Comparison of ENCODE assay signal across 8 mouse cellular contexts in genomic region chr19:5740320-5741317, GRCm38 (mm10). TPM values are rescaled to one million over a fixed set of nuclear protein-coding genes. Genes with fewer than 3 reads are reported as not detected.
DNase-seq lines count a peak whose midpoint lies in the region; ATAC-seq and TF ChIP-seq lines count a peak whose summit lies in the region.

Gene Ltbp3, plus strand, starts transcription at chr19:5740904.

- no peaks in the 10 kb centered on the region for H3K9me3 ChIP-seq in intestine, postnatal 0 days (ENCODE audit: control insufficient read depth)
- no peaks in the 10 kb centered on the region for H3K9me3 ChIP-seq in limb, embryonic 14.5 days (ENCODE audit: control insufficient read depth, low read length)
- no peaks in the 10 kb centered on the region for H3K9me3 ChIP-seq in neural tube, embryonic 11.5 days (ENCODE audit: control insufficient read depth, low read length)

- peaks cover 4% of the 10 kb centered on the region; the same call in 1 of the 2 replicates for H3K4me1 ChIP-seq in intestine, postnatal 0 days (replicated peaks; ENCODE audit: control insufficient read depth, insufficient read depth, low read length)
- peaks cover 44% of the 10 kb centered on the region for H3K4me1 ChIP-seq in limb, embryonic 14.5 days (ENCODE audit: control insufficient read depth, insufficient read depth, low read length)
- peaks cover 14% of the 10 kb centered on the region for H3K4me1 ChIP-seq in neural tube, embryonic 11.5 days (ENCODE audit: control insufficient read depth, insufficient read depth, low read length)

- WGBS in intestine, postnatal 0 days = 52% methylated on average over 14 of the region's 14 CpGs
- WGBS in limb, embryonic 14.5 days = 25% methylated on average over 10 of the region's 14 CpGs
- WGBS in neural tube, embryonic 11.5 days = 20% methylated on average over 13 of the region's 14 CpGs

- no peak for TF ChIP-seq POLR2A in limb, embryonic 14.5 days (IDR thresholded peaks at IDR 0.05; ENCODE audit: borderline replicate concordance, extremely low read depth, insufficient read depth, insufficient read length)

- peak within 1 kb of the TSS; percentile 71 for H3K9ac ChIP-seq in intestine, postnatal 0 days (ENCODE audit: low read depth, low read length)
- peak within 1 kb of the TSS; percentile 90 for H3K9ac ChIP-seq in limb, embryonic 14.5 days (ENCODE audit: low read depth, low read length, severe bottlenecking)
- H3K9ac ChIP-seq in neural tube, embryonic 11.5 days (ENCODE audit: low read length) = peak within 1 kb of the TSS; percentile 85

- H3K36me3 ChIP-seq in intestine, postnatal 0 days (ENCODE audit: control insufficient read depth, insufficient read depth) = peaks cover 7% of the 10 kb centered on the region; the same call in 1 of the 2 replicates
- H3K36me3 ChIP-seq in limb, embryonic 14.5 days (ENCODE audit: control insufficient read depth, insufficient read depth, low read length) = no peaks in the 10 kb centered on the region; the same call in 1 of the 2 replicates
- no peaks in the 10 kb centered on the region for H3K36me3 ChIP-seq in neural tube, embryonic 11.5 days (ENCODE audit: control insufficient read depth, insufficient read depth, low read length)

- no peak for ATAC-seq in cerebellum, adult (ENCODE audit: insufficient number of reproducible peaks, low FRiP score, low TSS enrichment)
- ATAC-seq in intestine, postnatal 0 days = peak; percentile 21; the same call in 1 of the 2 replicates
- ATAC-seq in limb, embryonic 14.5 days (ENCODE audit: low FRiP score, low read depth) = peak; percentile 69
- ATAC-seq in neural tube, embryonic 11.5 days (ENCODE audit: insufficient read depth, low FRiP score, low TSS enrichment) = no peak

- H3K4me2 ChIP-seq in intestine, postnatal 0 days (replicated peaks; ENCODE audit: low read depth) = peak within 1 kb of the TSS; percentile 88
- peak within 1 kb of the TSS; percentile 78 for H3K4me2 ChIP-seq in limb, embryonic 14.5 days (replicated peaks; ENCODE audit: low read depth, low read length, severe bottlenecking)
- peak within 1 kb of the TSS; percentile 98 for H3K4me2 ChIP-seq in neural tube, embryonic 11.5 days (ENCODE audit: low read depth)

- peak within 1 kb of the TSS; percentile 68 for H3K27ac ChIP-seq in intestine, postnatal 0 days (ENCODE audit: low read depth, low read length)
- peak within 1 kb of the TSS; percentile 96 for H3K27ac ChIP-seq in limb, embryonic 14.5 days (replicated peaks; ENCODE audit: low read depth, low read length)
- 0 out of 2 replicates have a peak within 1 kb of the TSS, but pooled peaks have one; percentile 17 for H3K27ac ChIP-seq in neural tube, embryonic 11.5 days (ENCODE audit: low read depth, low read length)

- TF ChIP-seq CTCF in intestine, postnatal 0 days (IDR thresholded peaks at IDR 0.05; ENCODE audit: low read depth) = no peak

- peak; percentile 69 for DNase-seq in cerebellum, adult 11 months
- peak; percentile 85 for DNase-seq in cerebellum, adult 9-11 months
- no peak for DNase-seq in gonadal fat pad, adult 2 months (ENCODE audit: low read depth)
- peak; percentile 79 for DNase-seq in limb, embryonic 14.5 days (ENCODE audit: low spot score)
- DNase-seq in neural tube, embryonic 11.5 days (ENCODE audit: low spot score) = no peak
- no peak for DNase-seq in thymus, postnatal 0 days (ENCODE audit: low spot score)

- H3K4me3 ChIP-seq in intestine, postnatal 0 days (ENCODE audit: low read depth, low read length) = peak within 1 kb of the TSS; percentile 59
- H3K4me3 ChIP-seq in limb, embryonic 14.5 days (replicated peaks; ENCODE audit: low read length) = peak within 1 kb of the TSS; percentile 89
- H3K4me3 ChIP-seq in neural tube, embryonic 11.5 days (ENCODE audit: low read depth, low read length) = peak within 1 kb of the TSS; percentile 61

- peaks cover 17% of the 10 kb centered on the region for H3K27me3 ChIP-seq in intestine, postnatal 0 days (replicated peaks; ENCODE audit: control insufficient read depth, insufficient read depth, low read length)
- peaks cover 5% of the 10 kb centered on the region; the same call in 1 of the 2 replicates for H3K27me3 ChIP-seq in limb, embryonic 14.5 days (ENCODE audit: control insufficient read depth, insufficient read depth, low read length)
- peaks cover 41% of the 10 kb centered on the region for H3K27me3 ChIP-seq in neural tube, embryonic 11.5 days (ENCODE audit: control insufficient read depth, insufficient read depth, low read length)

RNA-seq across cellular contexts. Expression of gene Ltbp3, which starts in this region (rescaled TPM):
- 186 and 257 TPM in 2 replicates for polyA plus RNA-seq in gonadal fat pad, adult 2 months (2012; rRNA removed)
- polyA plus RNA-seq in intestine, postnatal 0 days (2015; fragmentation: Nextera tagmentation; extraction: Ambion mirVana) = 11.9 and 15.6 TPM in 2 replicates
- polyA plus RNA-seq in limb, embryonic 14.5 days (2012; rRNA removed) = 341 and 441 TPM in 2 replicates
- 99.8 and 103 TPM in 2 replicates for polyA plus RNA-seq in limb, embryonic 14.5 days (2014; fragmentation: Nextera tagmentation; extraction: Ambion mirVana)
- polyA plus RNA-seq in neural tube, embryonic 11.5 days (2014; fragmentation: Nextera tagmentation; extraction: Ambion mirVana) = 5.2 and 9.7 TPM in 2 replicates
- polyA plus RNA-seq in thymus, postnatal 0 days (2015; fragmentation: Nextera tagmentation; extraction: Ambion mirVana) = 9.7 and 10.2 TPM in 2 replicates

Comparison
In these comparisons a context has a peak if more than half of its experiments do, and no peak if none do; other contexts are left out.
1. DNase-seq: peak in cerebellum, adult 11 months (single experiment), cerebellum, adult 9-11 months (single experiment) and limb, embryonic 14.5 days (single experiment); none in gonadal fat pad, adult 2 months (single experiment), neural tube, embryonic 11.5 days (single experiment) and thymus, postnatal 0 days (single experiment).
2. ATAC-seq: peak in intestine, postnatal 0 days (single experiment) and limb, embryonic 14.5 days (single experiment); none in cerebellum, adult (single experiment) and neural tube, embryonic 11.5 days (single experiment).
3. H3K27ac ChIP-seq: peak in every context shown above with its lines; median percentile 96 in limb, embryonic 14.5 days; 68 in intestine, postnatal 0 days; 17 in neural tube, embryonic 11.5 days.
4. Peak in every context shown above with its lines, with median percentiles within 50 percentile points of each other: H3K4me2 ChIP-seq, H3K4me3 ChIP-seq and H3K9ac ChIP-seq.